Mouse (Mus musculus): ENCODE results near the gene Exosc10. TPM values are rescaled to one million over a fixed set of nuclear protein-coding genes. Genes with fewer than 3 reads are reported as not detected.

The Exosc10 gene
- polyA plus RNA-seq, 1 experiment: 23.5 TPM

DNA sequence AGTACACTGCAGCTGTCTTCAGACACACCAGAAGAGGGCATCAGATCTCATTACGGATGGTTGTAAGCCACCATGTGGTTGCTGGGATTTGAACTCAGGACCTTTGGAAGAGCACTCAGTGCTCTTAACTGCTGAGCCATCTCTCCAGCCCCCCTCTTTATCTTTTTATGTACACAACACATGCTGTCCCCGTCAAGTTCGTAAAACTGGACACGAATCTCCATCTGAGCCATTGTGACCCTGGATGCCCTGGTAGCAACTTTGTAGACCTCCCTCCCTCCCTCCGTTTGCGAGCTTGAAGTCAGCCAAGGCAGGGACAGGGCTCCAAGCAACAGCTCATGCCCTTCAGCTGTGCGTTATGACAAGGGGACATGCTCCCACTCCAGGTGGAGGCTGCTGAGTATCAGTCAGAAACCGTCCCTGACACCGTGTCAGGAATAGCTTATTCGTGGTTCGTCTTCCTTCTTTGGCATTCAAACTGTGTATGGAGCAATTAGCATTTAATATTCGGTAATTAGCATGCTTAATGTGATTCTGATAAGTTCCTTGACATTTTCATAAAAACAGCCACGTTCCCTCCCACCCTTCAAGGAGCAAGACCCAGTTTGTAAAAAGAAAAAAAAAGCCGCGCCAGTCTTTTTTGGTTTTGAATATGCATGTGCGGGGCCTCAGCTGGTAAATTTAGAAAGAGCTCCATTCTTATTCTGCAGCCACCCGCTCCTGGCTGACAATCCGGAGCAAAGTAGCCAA, 32.4 kb downstream of the Exosc10 start:
- Histone ChIP-seq H3K4me1 (peaks cover 74% of the 10 kb centered on the region), H3K36me3 (replicated peaks; ENCODE audit: low read length) (peaks cover 30% of the 10 kb centered on the region)

DNA sequence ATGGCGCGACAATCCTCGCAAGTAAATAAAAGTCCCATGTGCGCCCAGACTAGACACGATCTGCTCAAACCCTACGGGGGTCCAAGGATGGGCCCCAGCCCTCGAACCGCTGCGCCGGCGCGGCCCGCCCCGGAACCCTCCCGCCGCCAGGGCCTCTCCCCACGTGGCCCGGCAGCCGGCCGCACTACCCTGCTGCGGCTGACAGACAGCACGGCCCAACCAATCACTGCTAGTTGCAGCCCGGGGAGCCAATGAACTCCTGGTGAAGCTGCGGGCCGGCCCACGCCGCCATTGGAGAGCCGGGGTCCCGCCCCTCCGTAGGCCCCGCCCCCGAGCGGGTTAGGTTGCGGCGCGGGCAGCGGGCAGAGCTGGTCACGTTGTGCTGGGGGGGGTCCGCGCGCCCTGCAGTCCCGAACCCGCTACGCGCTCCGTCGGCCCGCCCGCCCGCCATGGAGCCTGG, 33.0 kb downstream of the Exosc10 start, which contains the start of gene Srm:
TSS of gene Srm (plus strand) at position 333 of the 460 bp plus-strand sequence.
- Histone ChIP-seq H3K9me3 (no peaks in the 10 kb centered on the region), H3K4me3 (replicated peaks) (peak within 1 kb of the TSS; percentile 99), H3K27me3 (replicated peaks) (no peaks in the 10 kb centered on the region), H3K4me1 (peaks cover 68% of the 10 kb centered on the region), H3K36me3 (replicated peaks; ENCODE audit: low read length) (peaks cover 36% of the 10 kb centered on the region)
- TF ChIP-seq GATA1 (IDR thresholded peaks at IDR 0.05; ENCODE audit: borderline replicate concordance, low read length) (no peak), FLI1 (IDR thresholded peaks at IDR 0.05; ENCODE audit: low read length) (no peak)

More for the DNA sequence above, 32.4 kb downstream of the Exosc10 start:
- no peaks in the 10 kb centered on the region for H3K27me3 ChIP-seq (replicated peaks)
- no peaks in the 10 kb centered on the region for H3K9me3 ChIP-seq
- H3K4me3 ChIP-seq (replicated peaks): peak overlapping the region; percentile 99
- TF ChIP-seq GATA1 (IDR thresholded peaks at IDR 0.05; ENCODE audit: borderline replicate concordance, low read length) (no peak), FLI1 (IDR thresholded peaks at IDR 0.05; ENCODE audit: low read length) (no peak)

DNA sequence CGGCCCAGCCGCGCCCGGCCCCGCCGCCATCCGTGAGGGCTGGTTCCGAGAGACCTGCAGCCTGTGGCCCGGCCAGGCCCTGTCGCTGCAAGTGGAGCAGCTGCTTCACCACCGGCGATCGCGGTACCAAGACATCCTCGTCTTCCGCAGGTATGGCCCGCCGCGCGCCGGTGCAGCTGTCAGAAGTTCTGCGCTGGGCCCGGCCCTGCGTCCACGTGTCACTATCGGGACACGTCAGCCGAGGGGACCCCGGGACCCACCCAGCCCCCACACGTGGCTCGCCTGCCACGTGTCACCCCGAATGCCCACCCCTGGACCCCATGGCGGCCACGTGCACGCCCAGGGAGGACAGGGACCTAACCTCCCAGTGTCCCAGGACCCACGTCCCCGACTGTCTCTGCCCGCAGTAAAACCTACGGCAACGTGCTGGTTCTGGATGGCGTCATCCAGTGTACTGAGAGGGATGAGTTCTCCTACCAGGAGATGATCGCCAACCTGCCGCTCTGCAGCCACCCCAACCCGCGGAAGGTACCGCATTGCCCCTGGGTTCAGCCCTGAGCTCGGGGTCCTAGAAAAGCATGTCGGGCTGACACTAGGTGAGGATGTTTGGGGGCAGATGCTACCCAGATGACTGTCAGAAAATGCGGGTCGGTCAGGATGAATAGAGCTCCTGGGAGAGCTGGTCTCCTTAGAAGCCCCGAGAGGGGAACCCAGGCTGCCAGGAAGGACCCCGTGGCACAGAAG, 33.6 kb downstream of the Exosc10 start:
- TF ChIP-seq GATA1 (IDR thresholded peaks at IDR 0.05; ENCODE audit: borderline replicate concordance, low read length): no peak
- TF ChIP-seq FLI1 (IDR thresholded peaks at IDR 0.05; ENCODE audit: low read length): no peak
- peak overlapping the region; percentile 99 for H3K4me3 ChIP-seq (replicated peaks)
- H3K36me3 ChIP-seq (replicated peaks; ENCODE audit: low read length): peaks cover 42% of the 10 kb centered on the region
- no peaks in the 10 kb centered on the region for H3K9me3 ChIP-seq
- H3K27me3 ChIP-seq (replicated peaks): no peaks in the 10 kb centered on the region
- peaks cover 62% of the 10 kb centered on the region for H3K4me1 ChIP-seq

DNA sequence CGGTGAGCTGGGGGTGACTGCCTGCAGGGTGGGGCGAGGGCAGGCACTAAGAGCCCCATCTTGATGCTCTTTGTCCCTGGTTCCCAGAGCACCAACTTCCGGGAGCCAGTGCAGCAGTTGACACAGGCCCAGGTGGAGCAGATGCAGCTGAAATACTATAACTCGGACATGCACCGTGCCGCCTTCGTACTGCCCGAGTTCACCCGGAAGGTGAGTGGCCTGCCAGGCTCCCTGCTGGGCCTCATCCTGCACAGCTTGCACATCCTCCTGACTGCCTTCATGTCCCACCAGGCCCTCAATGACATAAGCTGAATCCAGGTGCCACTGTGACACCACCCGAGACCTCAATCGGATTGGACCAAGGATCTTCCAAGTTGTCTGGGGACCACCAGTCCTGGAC, 35.8 kb downstream of the Exosc10 start:
- no peak for TF ChIP-seq FLI1 (IDR thresholded peaks at IDR 0.05; ENCODE audit: low read length)
- TF ChIP-seq GATA1 (IDR thresholded peaks at IDR 0.05; ENCODE audit: borderline replicate concordance, low read length): no peak
- Histone ChIP-seq H3K27me3 (replicated peaks) (no peaks in the 10 kb centered on the region), H3K9me3 (peaks cover 5% of the 10 kb centered on the region; the same call in 1 of the 2 replicates), H3K4me1 (peaks cover 45% of the 10 kb centered on the region), H3K4me3 (replicated peaks) (no peak overlapping the region), H3K36me3 (replicated peaks; ENCODE audit: low read length) (peaks cover 62% of the 10 kb centered on the region)

DNA sequence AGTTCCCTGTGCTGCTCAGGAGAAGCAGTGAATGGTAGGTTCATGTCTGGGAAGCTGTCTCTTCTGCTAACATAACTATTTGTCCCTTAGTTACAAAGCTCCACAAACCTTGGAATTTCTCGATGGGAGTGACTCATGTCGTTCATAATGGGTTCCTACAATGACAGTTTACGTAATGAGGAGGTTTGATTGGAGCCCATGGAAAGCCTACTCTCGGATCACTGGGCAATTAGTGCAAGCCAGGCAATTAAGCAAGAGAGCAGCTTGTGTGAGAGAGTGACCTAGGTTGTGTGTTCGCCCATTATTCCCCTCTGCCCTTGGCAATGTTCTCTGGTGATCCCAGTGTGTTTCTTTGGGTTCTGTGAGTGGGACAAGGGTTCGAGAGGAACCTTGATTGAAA, 37.7 kb downstream of the Exosc10 start:
- Histone ChIP-seq H3K36me3 (replicated peaks; ENCODE audit: low read length) (peaks cover 78% of the 10 kb centered on the region), H3K4me3 (replicated peaks) (no peak overlapping the region), H3K9me3 (peaks cover 5% of the 10 kb centered on the region; the same call in 1 of the 2 replicates), H3K4me1 (peaks cover 33% of the 10 kb centered on the region), H3K27me3 (replicated peaks) (no peaks in the 10 kb centered on the region)
- TF ChIP-seq FLI1 (IDR thresholded peaks at IDR 0.05; ENCODE audit: low read length) (no peak), GATA1 (IDR thresholded peaks at IDR 0.05; ENCODE audit: borderline replicate concordance, low read length) (no peak)

DNA sequence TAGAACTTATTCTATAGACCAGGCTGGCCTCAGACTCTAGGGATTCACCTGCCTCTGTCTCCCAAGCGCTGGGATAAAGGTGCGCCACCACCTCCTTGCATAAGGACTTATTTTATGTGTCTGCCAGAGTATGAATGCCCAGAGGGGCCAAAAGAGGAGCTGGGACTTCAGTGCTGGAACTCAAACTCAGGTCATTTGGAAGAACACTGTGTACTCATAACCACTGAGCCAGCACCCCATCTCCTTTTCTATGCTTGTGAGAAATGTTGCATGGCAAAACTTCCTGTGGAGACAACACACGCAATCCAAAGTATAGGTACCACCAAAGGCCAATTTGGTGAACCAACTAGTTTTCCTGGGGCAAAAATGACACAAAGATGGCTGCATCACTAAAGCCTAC, 38.5 kb downstream of the Exosc10 start:
- TF ChIP-seq FLI1 (IDR thresholded peaks at IDR 0.05; ENCODE audit: low read length): no peak
- TF ChIP-seq GATA1 (IDR thresholded peaks at IDR 0.05; ENCODE audit: borderline replicate concordance, low read length): no peak
- Histone ChIP-seq H3K4me1 (peaks cover 31% of the 10 kb centered on the region), H3K9me3 (peaks cover 5% of the 10 kb centered on the region; the same call in 1 of the 2 replicates), H3K36me3 (replicated peaks; ENCODE audit: low read length) (peaks cover 80% of the 10 kb centered on the region), H3K4me3 (replicated peaks) (no peak overlapping the region), H3K27me3 (replicated peaks) (no peaks in the 10 kb centered on the region)

DNA sequence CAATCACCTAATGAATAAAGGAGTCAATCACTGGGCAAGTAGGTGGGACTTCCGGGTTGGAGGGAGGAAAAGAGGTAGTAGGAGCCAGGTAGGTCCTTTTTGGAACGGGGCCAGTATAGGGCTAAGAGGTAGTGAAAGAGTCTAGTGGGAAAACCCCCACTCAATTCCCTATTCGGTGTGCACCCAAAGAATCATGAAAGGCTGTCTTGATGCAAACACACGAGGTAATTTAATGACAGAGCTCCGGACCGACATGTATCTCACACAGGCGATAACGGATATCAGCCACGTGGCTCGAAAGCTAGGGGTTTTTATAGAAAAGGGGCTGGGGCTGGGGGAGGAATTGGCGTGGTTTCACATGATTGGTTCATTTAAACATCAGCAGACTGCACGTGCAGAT, 40.6 kb downstream of the Exosc10 start:
- TF ChIP-seq FLI1 (IDR thresholded peaks at IDR 0.05; ENCODE audit: low read length) (no peak), GATA1 (IDR thresholded peaks at IDR 0.05; ENCODE audit: borderline replicate concordance, low read length) (no peak)
- Histone ChIP-seq H3K4me3 (replicated peaks) (no peak overlapping the region), H3K36me3 (replicated peaks; ENCODE audit: low read length) (peaks cover 82% of the 10 kb centered on the region)

DNA sequence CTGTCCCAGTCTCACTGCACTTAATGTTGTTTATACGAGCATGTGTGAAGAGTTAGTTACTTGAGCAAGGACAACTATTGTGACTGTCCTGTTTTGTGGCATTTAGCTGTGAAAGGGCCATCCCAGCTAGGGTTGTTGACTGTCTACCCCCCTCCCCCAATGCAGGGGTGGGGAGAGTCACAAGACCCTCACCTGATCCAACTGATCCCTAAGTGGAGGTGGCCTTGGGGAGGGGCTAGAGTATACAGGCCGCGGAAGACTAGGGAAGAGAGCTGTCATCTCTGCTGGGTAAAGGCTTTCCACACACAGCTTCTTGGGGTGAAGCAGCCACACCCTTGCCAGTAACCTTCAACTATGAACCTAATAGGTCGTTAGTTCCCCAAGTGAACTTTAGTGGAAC, 42.1 kb downstream of the Exosc10 start:
- no peak overlapping the region for H3K4me3 ChIP-seq (replicated peaks)
- peaks cover 67% of the 10 kb centered on the region for H3K36me3 ChIP-seq (replicated peaks; ENCODE audit: low read length)
- TF ChIP-seq FLI1 (IDR thresholded peaks at IDR 0.05; ENCODE audit: low read length) (no peak), GATA1 (IDR thresholded peaks at IDR 0.05; ENCODE audit: borderline replicate concordance, low read length) (no peak)
- no peaks in the 10 kb centered on the region for H3K27me3 ChIP-seq (replicated peaks)
- peaks cover 5% of the 10 kb centered on the region; the same call in 1 of the 2 replicates for H3K9me3 ChIP-seq
- H3K4me1 ChIP-seq: peaks cover 28% of the 10 kb centered on the region

More for the DNA sequence above, 40.6 kb downstream of the Exosc10 start:
- peaks cover 25% of the 10 kb centered on the region for H3K4me1 ChIP-seq
- H3K9me3 ChIP-seq: peaks cover 5% of the 10 kb centered on the region; the same call in 1 of the 2 replicates
- H3K27me3 ChIP-seq (replicated peaks): no peaks in the 10 kb centered on the region

DNA sequence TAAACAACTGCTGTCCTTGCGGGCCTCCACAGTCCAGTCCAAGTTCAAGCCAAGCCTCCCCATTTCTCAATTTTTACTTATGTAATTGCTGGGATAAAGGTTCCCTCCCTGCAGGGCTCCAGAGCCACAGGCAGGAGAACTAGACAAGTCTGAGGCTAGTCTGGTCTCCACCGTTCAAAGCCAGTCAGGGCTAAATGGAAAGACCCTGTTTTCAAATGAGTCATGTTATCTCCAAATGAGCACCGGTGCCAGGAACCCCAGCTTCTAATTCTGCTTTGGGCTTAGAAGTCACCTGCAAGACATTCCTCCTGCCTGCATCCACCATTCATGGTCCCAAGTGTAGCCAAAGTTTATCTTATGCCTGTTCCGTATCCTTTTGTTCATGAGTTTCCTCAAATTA, 43.6 kb downstream of the Exosc10 start:
- Histone ChIP-seq H3K4me3 (replicated peaks) (no peak overlapping the region), H3K9me3 (peaks cover 5% of the 10 kb centered on the region; the same call in 1 of the 2 replicates), H3K4me1 (peaks cover 28% of the 10 kb centered on the region), H3K27me3 (replicated peaks) (no peaks in the 10 kb centered on the region), H3K36me3 (replicated peaks; ENCODE audit: low read length) (peaks cover 52% of the 10 kb centered on the region)
- TF ChIP-seq GATA1 (IDR thresholded peaks at IDR 0.05; ENCODE audit: borderline replicate concordance, low read length) (no peak), FLI1 (IDR thresholded peaks at IDR 0.05; ENCODE audit: low read length) (no peak)
